ENCODE assay signal across 8 mouse cellular contexts in the genomic region with DNA sequence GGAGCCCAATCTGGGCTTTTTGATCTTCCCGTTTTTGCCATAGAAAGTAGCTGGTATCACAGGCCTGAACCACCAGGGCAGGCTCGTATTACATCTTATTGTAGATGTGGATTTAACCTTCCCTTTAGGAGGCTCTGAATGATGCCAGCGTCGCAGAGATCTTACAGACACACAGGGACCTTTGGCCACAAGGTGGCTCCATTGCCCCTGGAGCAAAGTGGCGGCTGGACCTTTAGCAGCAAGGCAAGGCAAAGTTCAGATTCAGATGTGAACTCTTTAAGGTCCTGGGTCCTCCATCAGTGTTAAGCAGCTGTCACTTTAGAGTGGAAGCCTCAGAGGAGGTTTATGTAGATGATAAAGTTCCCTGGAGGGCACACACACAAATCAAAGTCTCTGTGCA. TPM values are rescaled to one million over a fixed set of nuclear protein-coding genes. Genes with fewer than 3 reads are reported as not detected.
DNase-seq lines count a peak whose midpoint lies in the region; ATAC-seq lines count a peak whose summit lies in the region.

No protein-coding gene starts in this region.

- H3K4me3 ChIP-seq in hindbrain, embryonic 10.5 days = no peak overlapping the region
- no peak overlapping the region for H3K4me3 ChIP-seq in hindbrain, embryonic 16.5 days (ENCODE audit: low read length)
- H3K4me3 ChIP-seq in neural tube, embryonic 11.5 days (ENCODE audit: low read depth, low read length) = no peak overlapping the region

- no peaks in the 10 kb centered on the region for H3K4me1 ChIP-seq in hindbrain, embryonic 10.5 days (replicated peaks)
- H3K4me1 ChIP-seq in hindbrain, embryonic 16.5 days (ENCODE audit: control insufficient read depth, insufficient read depth, low read depth, low read length) = no peaks in the 10 kb centered on the region
- H3K4me1 ChIP-seq in neural tube, embryonic 11.5 days (ENCODE audit: control insufficient read depth, insufficient read depth, low read length) = no peaks in the 10 kb centered on the region

- no peaks in the 10 kb centered on the region for H3K9me3 ChIP-seq in hindbrain, embryonic 10.5 days
- H3K9me3 ChIP-seq in hindbrain, embryonic 16.5 days (ENCODE audit: control insufficient read depth, low read length) = no peaks in the 10 kb centered on the region
- H3K9me3 ChIP-seq in neural tube, embryonic 11.5 days (ENCODE audit: control insufficient read depth, low read length) = no peaks in the 10 kb centered on the region

- no peak overlapping the region for H3K4me2 ChIP-seq in hindbrain, embryonic 16.5 days (ENCODE audit: low read length)
- no peak overlapping the region for H3K4me2 ChIP-seq in neural tube, embryonic 11.5 days (ENCODE audit: low read depth)

- WGBS in hindbrain, embryonic 10.5 days = 17% methylated on average over 5 of the region's 5 CpGs
- 19% methylated on average over 5 of the region's 5 CpGs for WGBS in hindbrain, embryonic 16.5 days
- 17% methylated on average over 5 of the region's 5 CpGs for WGBS in neural tube, embryonic 11.5 days

- DNase-seq in hindbrain, embryonic 10.5 days (ENCODE audit: low spot score) = peak; percentile 53
- DNase-seq in embryo, embryonic 10 days (ENCODE audit: low spot score) = peak; percentile 83
- peak; percentile 81 for DNase-seq in heart, postnatal 4 days
- DNase-seq in left cerebral cortex, postnatal 10 days (ENCODE audit: extremely low spot score in 1 of 2, low spot score in 2 of 2) = peak; percentile 20 to 67
- peak; percentile 56 for DNase-seq in neural tube, embryonic 11.5 days (ENCODE audit: low spot score)
- peak; percentile 17 for DNase-seq in testis, postnatal 14 days (ENCODE audit: low spot score)

- H3K9ac ChIP-seq in hindbrain, embryonic 16.5 days (ENCODE audit: low read depth, low read length) = no peak overlapping the region
- H3K9ac ChIP-seq in neural tube, embryonic 11.5 days (ENCODE audit: low read length) = no peak overlapping the region

- intact Hi-C loops in left cerebral cortex, postnatal 10 days (cut with DNase I) = loop anchor here (5.0 kb wide), 2 partner anchors 141 to 196 kb away; a partner anchor contains a TSS

- no peak overlapping the region for H3K27ac ChIP-seq in hindbrain, embryonic 10.5 days
- no peak overlapping the region for H3K27ac ChIP-seq in hindbrain, embryonic 16.5 days (ENCODE audit: low read depth, low read length)
- no peak overlapping the region for H3K27ac ChIP-seq in neural tube, embryonic 11.5 days (ENCODE audit: low read depth, low read length)

- no peaks in the 10 kb centered on the region for H3K27me3 ChIP-seq in hindbrain, embryonic 10.5 days (ENCODE audit: insufficient read depth, poor library complexity, severe bottlenecking)
- H3K27me3 ChIP-seq in hindbrain, embryonic 16.5 days (replicated peaks; ENCODE audit: control insufficient read depth, insufficient read depth, low read length) = no peaks in the 10 kb centered on the region
- H3K27me3 ChIP-seq in neural tube, embryonic 11.5 days (ENCODE audit: control insufficient read depth, insufficient read depth, low read length) = no peaks in the 10 kb centered on the region

- ATAC-seq in hindbrain, embryonic 16.5 days = no peak; the same call in 1 of the 2 replicates
- peak; percentile 80 for ATAC-seq in activated CD4-positive, CD25-positive, alpha-beta regulatory T cell, adult 4 months
- ATAC-seq in neural tube, embryonic 11.5 days (ENCODE audit: insufficient read depth, low FRiP score, low TSS enrichment) = no peak

- peaks cover 29% of the 10 kb centered on the region for H3K36me3 ChIP-seq in hindbrain, embryonic 10.5 days
- peaks cover 10% of the 10 kb centered on the region for H3K36me3 ChIP-seq in hindbrain, embryonic 16.5 days (ENCODE audit: control insufficient read depth, insufficient read depth, low read length)
- H3K36me3 ChIP-seq in neural tube, embryonic 11.5 days (ENCODE audit: control insufficient read depth, insufficient read depth, low read length) = no peaks in the 10 kb centered on the region

RNA-seq across cellular contexts. Expression of a gene that starts 26.3 kb away (rescaled TPM):
- polyA plus RNA-seq in hindbrain, embryonic 10.5 days (2016; fragmentation: Nextera tagmentation; extraction: Ambion mirVana) = 52.7 and 65.8 TPM in 2 replicates
- polyA plus RNA-seq in hindbrain, embryonic 16.5 days (2015; fragmentation: Nextera tagmentation; extraction: Ambion mirVana) = 56.4 and 58.3 TPM in 2 replicates
- polyA plus RNA-seq in activated CD4-positive, CD25-positive, alpha-beta regulatory T cell, adult 4 months (2017; shearing (Covaris generic)) = 10 to 100 TPM; 34.5 to 40.6 TPM
- 10 to 100 TPM; 29.0 to 29.2 TPM for total RNA-seq in heart, postnatal 4 days (2021)
- 10 to 100 TPM; 38.0 to 41.7 TPM for total RNA-seq in left cerebral cortex, postnatal 10 days (2021)
- polyA plus RNA-seq in neural tube, embryonic 11.5 days (2014; fragmentation: Nextera tagmentation; extraction: Ambion mirVana) = 64.2 and 67.0 TPM in 2 replicates

RNA-seq across cellular contexts. Expression of a gene that starts 45.3 kb away (rescaled TPM):
- 9.2 and 11.8 TPM in 2 replicates for polyA plus RNA-seq in hindbrain, embryonic 10.5 days (2016; fragmentation: Nextera tagmentation; extraction: Ambion mirVana)
- polyA plus RNA-seq in hindbrain, embryonic 16.5 days (2015; fragmentation: Nextera tagmentation; extraction: Ambion mirVana) = 23.1 and 23.5 TPM in 2 replicates
- polyA plus RNA-seq in activated CD4-positive, CD25-positive, alpha-beta regulatory T cell, adult 4 months (2017; shearing (Covaris generic)) = 10 to 100 TPM; 10.6 to 11.8 TPM
- total RNA-seq in heart, postnatal 4 days (2021) = 10 to 100 TPM; 83.8 to 88.7 TPM
- total RNA-seq in left cerebral cortex, postnatal 10 days (2021) = 10 to 100 TPM; 90.0 to 92.6 TPM
- polyA plus RNA-seq in neural tube, embryonic 11.5 days (2014; fragmentation: Nextera tagmentation; extraction: Ambion mirVana) = 12.4 and 13.2 TPM in 2 replicates

Comparison
In these comparisons a context has a peak if more than half of its experiments do, and no peak if none do; other contexts are left out.
1. DNase-seq: peak in every context shown above with its lines; median percentile 83 in embryo, embryonic 10 days; 81 in heart, postnatal 4 days; 56 in neural tube, embryonic 11.5 days; 53 in hindbrain, embryonic 10.5 days; 44 in left cerebral cortex, postnatal 10 days; 17 in testis, postnatal 14 days.